Mouse (Mus musculus): ENCODE results near the gene Tmem235.

- TF ChIP-seq CTCF (IDR thresholded peaks at IDR 0.05; ENCODE audit: control insufficient read depth, insufficient read depth, insufficient read length) (no peak), MAX (IDR thresholded peaks at IDR 0.05) (no peak)
Observed at GRCm38 (mm10) chr11:117857462-117857861, 3.1 kb upstream of the Tmem235 start.
